Mouse (Mus musculus) frontal cortex, postnatal 14 days (tissue): ENCODE measurements around the gene Kctd13.

Source experiments
- DNase-seq, 2 experiments: peaks; one replicate each; pipeline ENCODE4 v3.0.0; 2022; ENCODE audit warnings: low spot score in 2 of 2

Kctd13 gene

GRCm38 (mm10) chr7:126982054-126982453 is 53.4 kb downstream of the Kctd13 start:
- DNase-seq, result no peak

- no peak for DNase-seq
Measured at GRCm38 (mm10) chr7:126983113-126983512, 54.4 kb downstream of the Kctd13 start.

- no peak for DNase-seq
Measured at GRCm38 (mm10) chr7:126984667-126985444, 56.2 kb downstream of the Kctd13 start.

GRCm38 (mm10) chr7:126986319-126986718 is 57.6 kb downstream of the Kctd13 start:
- no peak for DNase-seq

- DNase-seq, result no peak
Measured at GRCm38 (mm10) chr7:126988816-126989215, 60.1 kb downstream of the Kctd13 start.
